Mouse (Mus musculus): ENCODE measurements around the gene Cd151. TPM values are rescaled to one million over a fixed set of nuclear protein-coding genes. Genes with fewer than 3 reads are reported as not detected.

The Cd151 gene
- polyA plus RNA-seq, 1 experiment from 2014 or later: 93.2 TPM

GRCm38 (mm10) chr7:141487141-141487540 is 19.9 kb downstream of the Cd151 start:
- no peak overlapping the region for H3K27ac ChIP-seq (ENCODE audit: low read depth, low read length)
- 74% methylated on average over 7 of the region's 7 CpGs for WGBS
- H3K4me1 ChIP-seq (ENCODE audit: control insufficient read depth, insufficient read depth, low read length): peaks cover 12% of the 10 kb centered on the region; the same call in 1 of the 2 replicates
- no peaks in the 10 kb centered on the region for H3K9me3 ChIP-seq (ENCODE audit: control insufficient read depth, low read length)
- no peak overlapping the region for H3K9ac ChIP-seq (ENCODE audit: low read depth, low read length)
- no peak for ATAC-seq (ENCODE audit: low FRiP score, low TSS enrichment)
- H3K36me3 ChIP-seq (ENCODE audit: control insufficient read depth, insufficient read depth, low read length): peaks cover 7% of the 10 kb centered on the region; the same call in 1 of the 2 replicates
- H3K4me2 ChIP-seq (replicated peaks; ENCODE audit: low read depth, low read length): no peak overlapping the region
- no peaks in the 10 kb centered on the region for H3K27me3 ChIP-seq (ENCODE audit: control insufficient read depth, insufficient read depth, low read length)
- H3K4me3 ChIP-seq (ENCODE audit: low read length): no peak overlapping the region

GRCm38 (mm10) chr7:141491151-141491550 is 24.0 kb downstream of the Cd151 start:
- Histone ChIP-seq H3K9ac (ENCODE audit: low read depth, low read length) (no peak overlapping the region), H3K4me2 (replicated peaks; ENCODE audit: low read depth, low read length) (no peak overlapping the region), H3K36me3 (ENCODE audit: control insufficient read depth, insufficient read depth, low read length) (peaks cover 30% of the 10 kb centered on the region), H3K27ac (ENCODE audit: low read depth, low read length) (no peak overlapping the region), H3K9me3 (ENCODE audit: control insufficient read depth, low read length) (no peaks in the 10 kb centered on the region), H3K4me3 (ENCODE audit: low read length) (no peak overlapping the region), H3K4me1 (ENCODE audit: control insufficient read depth, insufficient read depth, low read length) (no peaks in the 10 kb centered on the region), H3K27me3 (ENCODE audit: control insufficient read depth, insufficient read depth, low read length) (no peaks in the 10 kb centered on the region)
- WGBS: 81% methylated on average over 2 of the region's 2 CpGs
- no peak for ATAC-seq (ENCODE audit: low FRiP score, low TSS enrichment)

- no peak overlapping the region for H3K27ac ChIP-seq (ENCODE audit: low read depth, low read length)
- 91% methylated on average over 5 of the region's 5 CpGs for WGBS
- no peak overlapping the region for H3K4me3 ChIP-seq (ENCODE audit: low read length)
- H3K36me3 ChIP-seq (ENCODE audit: control insufficient read depth, insufficient read depth, low read length): peaks cover 30% of the 10 kb centered on the region
- H3K4me2 ChIP-seq (replicated peaks; ENCODE audit: low read depth, low read length): no peak overlapping the region
- H3K27me3 ChIP-seq (ENCODE audit: control insufficient read depth, insufficient read depth, low read length): no peaks in the 10 kb centered on the region
- ATAC-seq (ENCODE audit: low FRiP score, low TSS enrichment): no peak
- no peaks in the 10 kb centered on the region for H3K4me1 ChIP-seq (ENCODE audit: control insufficient read depth, insufficient read depth, low read length)
- H3K9me3 ChIP-seq (ENCODE audit: control insufficient read depth, low read length): no peaks in the 10 kb centered on the region
- H3K9ac ChIP-seq (ENCODE audit: low read depth, low read length): no peak overlapping the region
These were observed 25.5 kb downstream of the Cd151 start for GRCm38 (mm10) chr7:141492738-141493137.

- no peaks in the 10 kb centered on the region for H3K27me3 ChIP-seq (ENCODE audit: control insufficient read depth, insufficient read depth, low read length)
- no peaks in the 10 kb centered on the region for H3K9me3 ChIP-seq (ENCODE audit: control insufficient read depth, low read length)
- H3K4me1 ChIP-seq (ENCODE audit: control insufficient read depth, insufficient read depth, low read length): no peaks in the 10 kb centered on the region
- H3K9ac ChIP-seq (ENCODE audit: low read depth, low read length): no peak overlapping the region
- no peak overlapping the region for H3K4me3 ChIP-seq (ENCODE audit: low read length)
- 68% methylated on average over 1 of the region's 1 CpGs for WGBS
- no peak overlapping the region for H3K27ac ChIP-seq (ENCODE audit: low read depth, low read length)
- H3K4me2 ChIP-seq (replicated peaks; ENCODE audit: low read depth, low read length): no peak overlapping the region
- H3K36me3 ChIP-seq (ENCODE audit: control insufficient read depth, insufficient read depth, low read length): peaks cover 32% of the 10 kb centered on the region
- no peak for ATAC-seq (ENCODE audit: low FRiP score, low TSS enrichment)
These were observed 26.5 kb downstream of the Cd151 start for GRCm38 (mm10) chr7:141493729-141494128.

GRCm38 (mm10) chr7:141495379-141495778 is 28.2 kb downstream of the Cd151 start:
- peaks cover 8% of the 10 kb centered on the region; the same call in 1 of the 2 replicates for H3K4me1 ChIP-seq (ENCODE audit: control insufficient read depth, insufficient read depth, low read length)
- ATAC-seq (ENCODE audit: low FRiP score, low TSS enrichment): no peak
- no peak overlapping the region for H3K27ac ChIP-seq (ENCODE audit: low read depth, low read length)
- no peaks in the 10 kb centered on the region for H3K27me3 ChIP-seq (ENCODE audit: control insufficient read depth, insufficient read depth, low read length)
- H3K9me3 ChIP-seq (ENCODE audit: control insufficient read depth, low read length): no peaks in the 10 kb centered on the region
- no peak overlapping the region for H3K4me2 ChIP-seq (replicated peaks; ENCODE audit: low read depth, low read length)
- no peak overlapping the region for H3K9ac ChIP-seq (ENCODE audit: low read depth, low read length)
- no peak overlapping the region for H3K4me3 ChIP-seq (ENCODE audit: low read length)
- H3K36me3 ChIP-seq (ENCODE audit: control insufficient read depth, insufficient read depth, low read length): peaks cover 32% of the 10 kb centered on the region
- 98% methylated on average over 2 of the region's 2 CpGs for WGBS

- H3K4me2 ChIP-seq (replicated peaks; ENCODE audit: low read depth, low read length): no peak overlapping the region
- H3K36me3 ChIP-seq (ENCODE audit: control insufficient read depth, insufficient read depth, low read length): peaks cover 32% of the 10 kb centered on the region
- H3K4me3 ChIP-seq (ENCODE audit: low read length): no peak overlapping the region
- peaks cover 8% of the 10 kb centered on the region; the same call in 1 of the 2 replicates for H3K4me1 ChIP-seq (ENCODE audit: control insufficient read depth, insufficient read depth, low read length)
- no peak for ATAC-seq (ENCODE audit: low FRiP score, low TSS enrichment)
- WGBS: 86% methylated on average over 4 of the region's 4 CpGs
- no peak overlapping the region for H3K27ac ChIP-seq (ENCODE audit: low read depth, low read length)
- no peak overlapping the region for H3K9ac ChIP-seq (ENCODE audit: low read depth, low read length)
- H3K27me3 ChIP-seq (ENCODE audit: control insufficient read depth, insufficient read depth, low read length): no peaks in the 10 kb centered on the region
- no peaks in the 10 kb centered on the region for H3K9me3 ChIP-seq (ENCODE audit: control insufficient read depth, low read length)
These were observed 28.7 kb downstream of the Cd151 start for GRCm38 (mm10) chr7:141495940-141496339.

GRCm38 (mm10) chr7:141497600-141497999 is 30.4 kb downstream of the Cd151 start:
- Histone ChIP-seq H3K27me3 (ENCODE audit: control insufficient read depth, insufficient read depth, low read length) (no peaks in the 10 kb centered on the region), H3K9ac (ENCODE audit: low read depth, low read length) (no peak overlapping the region), H3K4me2 (replicated peaks; ENCODE audit: low read depth, low read length) (no peak overlapping the region), H3K9me3 (ENCODE audit: control insufficient read depth, low read length) (no peaks in the 10 kb centered on the region), H3K27ac (ENCODE audit: low read depth, low read length) (no peak overlapping the region), H3K4me1 (ENCODE audit: control insufficient read depth, insufficient read depth, low read length) (peaks cover 8% of the 10 kb centered on the region; the same call in 1 of the 2 replicates), H3K4me3 (ENCODE audit: low read length) (no peak overlapping the region), H3K36me3 (ENCODE audit: control insufficient read depth, insufficient read depth, low read length) (peaks cover 21% of the 10 kb centered on the region)
- 89% methylated on average over 3 of the region's 3 CpGs for WGBS
- ATAC-seq (ENCODE audit: low FRiP score, low TSS enrichment): no peak

GRCm38 (mm10) chr7:141501820-141502555 is 34.8 kb downstream of the Cd151 start:
- H3K9ac ChIP-seq (ENCODE audit: low read depth, low read length): no peak overlapping the region
- no peak overlapping the region for H3K4me2 ChIP-seq (replicated peaks; ENCODE audit: low read depth, low read length)
- H3K4me3 ChIP-seq (ENCODE audit: low read length): no peak overlapping the region
- peaks cover 8% of the 10 kb centered on the region; the same call in 1 of the 2 replicates for H3K4me1 ChIP-seq (ENCODE audit: control insufficient read depth, insufficient read depth, low read length)
- no peak for ATAC-seq (ENCODE audit: low FRiP score, low TSS enrichment)
- peaks cover 2% of the 10 kb centered on the region; the same call in 1 of the 2 replicates for H3K36me3 ChIP-seq (ENCODE audit: control insufficient read depth, insufficient read depth, low read length)
- 82% methylated on average over 7 of the region's 7 CpGs for WGBS
- H3K27me3 ChIP-seq (ENCODE audit: control insufficient read depth, insufficient read depth, low read length): no peaks in the 10 kb centered on the region
- H3K27ac ChIP-seq (ENCODE audit: low read depth, low read length): no peak overlapping the region
- H3K9me3 ChIP-seq (ENCODE audit: control insufficient read depth, low read length): no peaks in the 10 kb centered on the region

- WGBS: 93% methylated on average over 5 of the region's 5 CpGs
These were observed 35.3 kb downstream of the Cd151 start for GRCm38 (mm10) chr7:141502556-141502905.

More at GRCm38 (mm10) chr7:141502556-141502905, 35.3 kb downstream of the Cd151 start:
- Histone ChIP-seq H3K27me3 (ENCODE audit: control insufficient read depth, insufficient read depth, low read length) (no peaks in the 10 kb centered on the region), H3K4me2 (replicated peaks; ENCODE audit: low read depth, low read length) (no peak overlapping the region), H3K4me3 (ENCODE audit: low read length) (no peak overlapping the region), H3K36me3 (ENCODE audit: control insufficient read depth, insufficient read depth, low read length) (peaks cover 2% of the 10 kb centered on the region; the same call in 1 of the 2 replicates), H3K9ac (ENCODE audit: low read depth, low read length) (no peak overlapping the region), H3K4me1 (ENCODE audit: control insufficient read depth, insufficient read depth, low read length) (peaks cover 8% of the 10 kb centered on the region; the same call in 1 of the 2 replicates), H3K9me3 (ENCODE audit: control insufficient read depth, low read length) (no peaks in the 10 kb centered on the region), H3K27ac (ENCODE audit: low read depth, low read length) (no peak overlapping the region)
- ATAC-seq (ENCODE audit: low FRiP score, low TSS enrichment): no peak
